Comparison of ENCODE assay signal across 16 mouse cellular contexts in the genomic region with DNA sequence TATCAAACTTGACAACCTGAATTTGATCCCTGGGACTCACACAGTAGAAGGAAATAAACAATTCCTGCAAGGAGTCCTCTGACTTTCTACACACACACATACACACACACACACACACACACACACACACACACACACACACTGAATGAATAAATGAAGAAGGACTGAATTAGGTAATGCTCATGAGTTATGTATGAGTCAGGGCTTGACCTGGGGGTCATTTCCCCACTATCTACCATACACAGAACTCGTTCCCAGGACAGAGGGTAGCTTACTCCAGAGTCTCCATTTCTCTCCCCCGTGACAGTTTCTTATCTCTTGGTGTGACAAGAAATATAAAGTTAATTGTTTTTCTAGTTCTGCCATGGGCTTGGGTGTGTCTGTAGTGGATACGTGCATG. TPM values are rescaled to one million over a fixed set of nuclear protein-coding genes. Genes with fewer than 3 reads are reported as not detected.
DNase-seq lines count a peak whose midpoint lies in the region; ATAC-seq lines count a peak whose summit lies in the region.
"Had no signal": no experiment of that assay in that cellular context is flagged by ENCODE, and none has a peak within 500 bp of the region (broad histone marks: within the 10 kb centered on the region; RNA-seq: fewer than 3 reads in every experiment).

No protein-coding gene starts in this region.

- no peaks in the 10 kb centered on the region for H3K36me3 ChIP-seq in midbrain, embryonic 11.5 days (ENCODE audit: control insufficient read depth, insufficient read depth, low read length)
- no peaks in the 10 kb centered on the region for H3K36me3 ChIP-seq in midbrain, embryonic 15.5 days (replicated peaks)
- no peaks in the 10 kb centered on the region for H3K36me3 ChIP-seq in liver, embryonic 15.5 days (replicated peaks)
- H3K36me3 ChIP-seq in limb, embryonic 10.5 days, result no peaks in the 10 kb centered on the region
- H3K36me3 ChIP-seq: embryonic facial prominence, embryonic 10.5 days; heart, embryonic 13.5 days; limb, embryonic 15.5 days had no signal

- H3K9ac ChIP-seq in midbrain, embryonic 11.5 days (ENCODE audit: low read length), result no peak overlapping the region
- H3K9ac ChIP-seq in midbrain, embryonic 15.5 days, result no peak overlapping the region
- no peak overlapping the region for H3K9ac ChIP-seq in liver, embryonic 15.5 days
- H3K9ac ChIP-seq: heart, embryonic 13.5 days; hindbrain, embryonic 14.5 days; limb, embryonic 15.5 days had no signal

- WGBS in midbrain, embryonic 11.5 days, result 59% methylated on average over 3 of the region's 3 CpGs
- 59% methylated on average over 3 of the region's 3 CpGs for WGBS in midbrain, embryonic 15.5 days
- WGBS in liver, embryonic 15.5 days (ENCODE audit: insufficient replicate concordance), result 13% methylated on average over 3 of the region's 3 CpGs
- WGBS in limb, embryonic 10.5 days, result 56% methylated on average over 3 of the region's 3 CpGs

- no peaks in the 10 kb centered on the region for H3K27me3 ChIP-seq in midbrain, embryonic 11.5 days (ENCODE audit: control insufficient read depth, insufficient read depth, low read length)
- no peaks in the 10 kb centered on the region for H3K27me3 ChIP-seq in midbrain, embryonic 15.5 days (replicated peaks)
- H3K27me3 ChIP-seq in liver, embryonic 15.5 days, result 0 out of 2 replicates have a peak, but pooled peaks cover 7% of the 10 kb centered on the region
- H3K27me3 ChIP-seq in limb, embryonic 10.5 days (ENCODE audit: low read depth, poor library complexity, severe bottlenecking), result no peaks in the 10 kb centered on the region
- H3K27me3 ChIP-seq: heart, embryonic 13.5 days; limb, embryonic 15.5 days had no signal

- H3K4me3 ChIP-seq in midbrain, embryonic 11.5 days (ENCODE audit: low read depth, low read length), result no peak overlapping the region
- no peak overlapping the region for H3K4me3 ChIP-seq in midbrain, embryonic 15.5 days
- H3K4me3 ChIP-seq in liver, embryonic 15.5 days (replicated peaks), result no peak overlapping the region
- H3K4me3 ChIP-seq in limb, embryonic 10.5 days, result no peak overlapping the region
- H3K4me3 ChIP-seq: embryonic facial prominence, embryonic 10.5 days; heart, embryonic 13.5 days; limb, embryonic 15.5 days; megakaryocyte, embryonic 14.5 days had no signal

- H3K9me3 ChIP-seq in midbrain, embryonic 11.5 days (ENCODE audit: control insufficient read depth, low read length), result no peaks in the 10 kb centered on the region
- H3K9me3 ChIP-seq in midbrain, embryonic 15.5 days, result no peaks in the 10 kb centered on the region
- H3K9me3 ChIP-seq in liver, embryonic 15.5 days (replicated peaks), result no peaks in the 10 kb centered on the region
- no peaks in the 10 kb centered on the region for H3K9me3 ChIP-seq in limb, embryonic 10.5 days (replicated peaks)
- H3K9me3 ChIP-seq: embryonic facial prominence, embryonic 10.5 days; heart, embryonic 13.5 days; limb, embryonic 15.5 days had no signal

- peak; percentile 56 to 71 for DNase-seq in adrenal gland, adult (ENCODE audit: inconsistent age in 2 of 2, low spot score in 1 of 2)
- DNase-seq in adrenal gland, adult 18-20 months (ENCODE audit: low spot score in 2 of 2), result no peak
- DNase-seq in midbrain, embryonic 11.5 days (ENCODE audit: low spot score, missing footprints), result no peak
- DNase-seq in limb, embryonic 10.5 days (ENCODE audit: low spot score), result no peak
- no peak for DNase-seq in kidney, adult 8-10 months
- DNase-seq in lung, postnatal 4 days, result no peak
- DNase-seq: cerebellum, adult 2 months; gastrocnemius, postnatal 36 days; thymus, adult 18-20 months had no signal

- H3K4me2 ChIP-seq in midbrain, embryonic 11.5 days, result no peak overlapping the region
- H3K4me2 ChIP-seq in midbrain, embryonic 15.5 days, result no peak overlapping the region
- H3K4me2 ChIP-seq in liver, embryonic 15.5 days, result no peak overlapping the region
- H3K4me2 ChIP-seq: heart, embryonic 13.5 days; hindbrain, embryonic 14.5 days; limb, embryonic 15.5 days had no signal

- ATAC-seq in midbrain, embryonic 11.5 days (ENCODE audit: low FRiP score), result peak; percentile 85
- no peak for ATAC-seq in midbrain, embryonic 15.5 days (replicated peaks)
- peak; percentile 36; the same call in 1 of the 2 replicates for ATAC-seq in liver, embryonic 15.5 days (ENCODE audit: insufficient read depth)

- no peaks in the 10 kb centered on the region for H3K4me1 ChIP-seq in midbrain, embryonic 11.5 days (ENCODE audit: control insufficient read depth, insufficient read depth, low read length)
- no peaks in the 10 kb centered on the region for H3K4me1 ChIP-seq in midbrain, embryonic 15.5 days
- peaks cover 23% of the 10 kb centered on the region for H3K4me1 ChIP-seq in liver, embryonic 15.5 days (replicated peaks)
- H3K4me1 ChIP-seq in limb, embryonic 10.5 days, result peaks cover 9% of the 10 kb centered on the region; the same call in 1 of the 2 replicates
- H3K4me1 ChIP-seq: heart, embryonic 13.5 days; limb, embryonic 15.5 days had no signal

- H3K27ac ChIP-seq in midbrain, embryonic 11.5 days (ENCODE audit: low read depth, low read length), result no peak overlapping the region
- H3K27ac ChIP-seq in midbrain, embryonic 15.5 days, result no peak overlapping the region
- peak overlapping the region; percentile 19; the same call in 1 of the 2 replicates for H3K27ac ChIP-seq in liver, embryonic 15.5 days (replicated peaks)
- no peak overlapping the region for H3K27ac ChIP-seq in limb, embryonic 10.5 days
- H3K27ac ChIP-seq: embryonic facial prominence, embryonic 10.5 days; heart, embryonic 13.5 days; hindbrain, embryonic 14.5 days; limb, embryonic 15.5 days had no signal

RNA-seq across cellular contexts. Expression of a gene that starts 50.1 kb away (rescaled TPM):
- total RNA-seq in adrenal gland, adult 18-20 months (2021), result 10 to 100 TPM; 10.6 to 27.8 TPM
- 13.2 and 16.5 TPM in 2 replicates for polyA plus RNA-seq in midbrain, embryonic 11.5 days (2014; fragmentation: Nextera tagmentation; extraction: Ambion mirVana)
- 17.2 and 17.7 TPM in 2 replicates for polyA plus RNA-seq in midbrain, embryonic 15.5 days (2015; fragmentation: Nextera tagmentation; extraction: Ambion mirVana)
- 64.3 and 72.9 TPM in 2 replicates for polyA plus RNA-seq in liver, embryonic 15.5 days (2015; fragmentation: Nextera tagmentation; extraction: Ambion mirVana)
- polyA plus RNA-seq in limb, embryonic 10.5 days (2016; fragmentation: Nextera tagmentation; extraction: Ambion mirVana), result 17.3 and 18.6 TPM in 2 replicates

Comparison
In these comparisons a context has a peak if more than half of its experiments do, and no peak if none do; other contexts are left out.
1. DNase-seq: peak in adrenal gland, adult (2 of 2); none in adrenal gland, adult 18-20 months (0 of 2), midbrain, embryonic 11.5 days (single experiment), limb, embryonic 10.5 days (single experiment), kidney, adult 8-10 months (0 of 2) and lung, postnatal 4 days (0 of 2).